Mouse (Mus musculus): ENCODE data around the gene Hps4. TPM values are rescaled to one million over a fixed set of nuclear protein-coding genes. Genes with fewer than 3 reads are reported as not detected.
"Not testable (repeated sequence)": the region's sequence is repeated elsewhere in the genome, so short reads cannot be mapped to it uniquely, and the experiment has no call there.

The Hps4 gene
- total RNA-seq, 2 experiments from 2014 or later = 25.2 to 30.6 TPM

GRCm38 (mm10) chr5:112394779-112395443 is 52.0 kb downstream of the Hps4 start, which contains the start of gene Asphd2:
Asphd2 (minus strand) TSS chr5:112394866.
- DNase-seq (ENCODE audit: low spot score in 2 of 2) = peak; percentile 82 to 86

- no peak for DNase-seq (ENCODE audit: low spot score in 2 of 2)
Measured at GRCm38 (mm10) chr5:112396066-112396465, 53.2 kb downstream of the Hps4 start.

- DNase-seq (ENCODE audit: low spot score in 2 of 2) = no peak
Measured at GRCm38 (mm10) chr5:112399284-112399683, 56.4 kb downstream of the Hps4 start.

- no peak for DNase-seq (ENCODE audit: low spot score in 2 of 2)
Measured at GRCm38 (mm10) chr5:112402437-112402836, 59.6 kb downstream of the Hps4 start.

- no peak for DNase-seq (ENCODE audit: low spot score in 2 of 2)
Measured at GRCm38 (mm10) chr5:112406017-112406416, 63.1 kb downstream of the Hps4 start.

- no peak for DNase-seq (ENCODE audit: low spot score in 2 of 2)
Measured at GRCm38 (mm10) chr5:112409274-112409673, 66.4 kb downstream of the Hps4 start.

- DNase-seq (ENCODE audit: low spot score in 2 of 2) = peak in 1 of 2 experiments; percentile 42
Measured at GRCm38 (mm10) chr5:112411072-112411471, 68.2 kb downstream of the Hps4 start.

GRCm38 (mm10) chr5:112411514-112412335 is 68.8 kb downstream of the Hps4 start:
- DNase-seq (ENCODE audit: low spot score in 2 of 2) = peak in 1 of 2 experiments; percentile 47

GRCm38 (mm10) chr5:112412781-112413180 is 69.9 kb downstream of the Hps4 start:
- DNase-seq (ENCODE audit: low spot score in 2 of 2) = not testable (repeated sequence)

GRCm38 (mm10) chr5:112416673-112417072 is 73.8 kb downstream of the Hps4 start:
- DNase-seq (ENCODE audit: low spot score in 2 of 2) = no peak

- no peak for DNase-seq (ENCODE audit: low spot score in 2 of 2)
Measured at GRCm38 (mm10) chr5:112418023-112418422, 75.1 kb downstream of the Hps4 start.

GRCm38 (mm10) chr5:112419535-112419934 is 76.7 kb downstream of the Hps4 start:
- no peak for DNase-seq (ENCODE audit: low spot score in 2 of 2)

GRCm38 (mm10) chr5:112426635-112427034 is 83.8 kb downstream of the Hps4 start:
- DNase-seq (ENCODE audit: low spot score in 2 of 2) = no peak

- peak; percentile 84 to 86 for DNase-seq (ENCODE audit: low spot score in 2 of 2)
Measured at GRCm38 (mm10) chr5:112427283-112427682, 84.4 kb downstream of the Hps4 start.

Other genes starting within 250 kb of the Hps4 start
- gene Cryba4, start 90.6 kb upstream of the Hps4 start, total RNA-seq (2021) = 1 to 10 TPM in 1 of 2 experiments, under 1 TPM in 1; 0.94 to 2.4 TPM
- gene Crybb1, start 87.3 kb upstream of the Hps4 start, total RNA-seq (2021) = 10 to 100 TPM; 11.3 to 12.4 TPM
- gene Tpst2, start 66.4 kb upstream of the Hps4 start, total RNA-seq (2021) = 10 to 100 TPM; 34.0 to 38.9 TPM
- gene Tfip11, start 16.7 kb upstream of the Hps4 start, total RNA-seq (2021) = 10 to 100 TPM; 30.9 to 33.4 TPM
- 10 to 100 TPM; 26.8 to 27.4 TPM for gene Srrd, start within 50 bp of the Hps4 start, total RNA-seq (2021)
- gene Gm6583, start 12.9 kb downstream of the Hps4 start, total RNA-seq (2021) = not detected
- gene Asphd2, start 51.8 kb downstream of the Hps4 start, total RNA-seq (2021) = 100 to 1,000 TPM; 150 to 151 TPM
- gene Gm6588, start 106.3 kb downstream of the Hps4 start, total RNA-seq (2021) = not detected
- 100 to 1,000 TPM; 192 TPM for gene Sez6l, start 234.1 kb downstream of the Hps4 start, total RNA-seq (2021)